Mouse (Mus musculus) MEL (cell line): ENCODE results near the gene Pom121.

Source experiments
- CTCF ChIP-seq, 3 experiments: IDR thresholded peaks in 2 of 3; conservative IDR thresholded peaks in 1 of 3; 2 replicates each; pipeline ENCODE4 v1.5.1; 2011 to 2012; ENCODE audit warnings: low read length in 3 of 3, low read depth in 2 of 3, mild to moderate bottlenecking in 2 of 3, improper control_type of control experiment in 1 of 3, inconsistent platforms in 1 of 3, mixed read lengths in 1 of 3, moderate library complexity in 1 of 3; ENCODE audit not compliant: control insufficient read depth in 1 of 3, insufficient read depth in 1 of 3, poor library complexity in 1 of 3, severe bottlenecking in 1 of 3
- EP300 ChIP-seq, 2 experiments: IDR thresholded peaks; 2 replicates each; pipeline ENCODE4 v1.6.1; 2011; ENCODE audit warnings: improper control_type of control experiment in 2 of 2, low read length in 2 of 2, low read depth in 1 of 2, mild to moderate bottlenecking in 1 of 2
- GATA1 ChIP-seq: IDR thresholded peaks from 2 replicates; pipeline ENCODE4 v1.6.1; 2011; ENCODE audit warnings: low read depth, low read length, improper control_type of control experiment
- MAX ChIP-seq: IDR thresholded peaks from 2 replicates; pipeline ENCODE4 v1.6.1; 2011; ENCODE audit warnings: low read length, improper control_type of control experiment
- POLR2A ChIP-seq, 2 experiments: IDR thresholded peaks; 2 replicates each; pipeline ENCODE4 v1.6.1; 2011 to 2012; ENCODE audit warnings: low read length in 2 of 2, mild to moderate bottlenecking in 2 of 2, control low read depth in 1 of 2, improper control_type of control experiment in 1 of 2, low read depth in 1 of 2, moderate library complexity in 1 of 2; ENCODE audit not compliant: control insufficient read depth in 1 of 2, insufficient read depth in 1 of 2, poor library complexity in 1 of 2
- TAL1 ChIP-seq: IDR thresholded peaks from 2 replicates; pipeline ENCODE4 v1.6.1; 2012; ENCODE audit warnings: mild to moderate bottlenecking, inconsistent platforms, low read length, moderate library complexity, mixed read lengths
- TBP ChIP-seq: IDR thresholded peaks from 2 replicates; pipeline ENCODE4 v1.8.0; 2011; ENCODE audit warnings: low read depth, low read length, improper control_type of control experiment
- USF2 ChIP-seq, 2 experiments: IDR thresholded peaks; 2 replicates each; pipeline ENCODE4 v1.6.1; 2011 to 2012; ENCODE audit warnings: improper control_type of control experiment in 2 of 2, low read length in 2 of 2, borderline replicate concordance in 1 of 2, inconsistent platforms in 1 of 2, low read depth in 1 of 2, mild to moderate bottlenecking in 1 of 2; ENCODE audit not compliant: insufficient read depth in 1 of 2
- ZC3H11A ChIP-seq: IDR thresholded peaks from 2 replicates; pipeline ENCODE4 v1.6.1; 2012; ENCODE audit warnings: low read depth, mild to moderate bottlenecking, inconsistent platforms, low read length, improper control_type of control experiment
- ZKSCAN1 ChIP-seq: IDR thresholded peaks from 2 replicates; pipeline ENCODE4 v1.6.1; 2012; ENCODE audit warnings: low read depth, mild to moderate bottlenecking, inconsistent platforms, low read length, improper control_type of control experiment, moderate library complexity
- ZMIZ1 ChIP-seq: IDR thresholded peaks from 2 replicates; pipeline ENCODE4 v1.6.1; 2012; ENCODE audit warnings: low read depth, mild to moderate bottlenecking, inconsistent platforms, low read length, improper control_type of control experiment, moderate library complexity

DNA sequence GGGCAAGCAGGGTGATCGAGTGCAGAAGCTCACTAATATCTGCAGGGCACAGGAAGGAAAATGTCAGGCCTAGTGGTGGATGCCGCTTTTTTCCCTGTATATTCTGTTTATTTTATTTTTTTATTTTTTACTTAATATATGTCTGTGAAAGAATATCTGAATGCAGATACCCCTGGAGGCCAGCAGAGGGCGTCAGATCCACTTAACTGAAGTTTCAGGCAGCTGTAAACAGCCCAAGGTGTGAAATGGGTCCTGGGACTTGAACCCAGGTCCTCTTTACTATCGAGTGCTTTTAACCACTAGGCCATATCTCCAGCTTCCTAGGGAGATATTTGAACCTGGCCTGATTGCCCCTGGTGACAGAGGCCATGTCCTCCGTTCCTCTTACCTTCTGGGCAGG lies 34.4 kb upstream of the Pom121 start:
- TF ChIP-seq CTCF (IDR thresholded peaks at IDR 0.05 in 2 of 3, conservative IDR thresholded peaks at IDR 0.05 in 1 of 3; ENCODE audit: control insufficient read depth in 1 of 3, insufficient read depth in 1 of 3, low read depth in 2 of 3, low read length in 3 of 3, poor library complexity in 1 of 3, severe bottlenecking in 1 of 3) (peak; percentile 47 to 59 (median 58)), POLR2A (IDR thresholded peaks at IDR 0.05; ENCODE audit: control insufficient read depth in 1 of 2, insufficient read depth in 1 of 2, low read depth in 1 of 2, low read length in 2 of 2, poor library complexity in 1 of 2) (no peak), TAL1 (no peak), EP300 (IDR thresholded peaks at IDR 0.05; ENCODE audit: low read depth in 1 of 2, low read length in 2 of 2) (no peak), GATA1 (no peak), TBP (no peak), MAX (no peak), ZC3H11A (no peak), USF2 (IDR thresholded peaks at IDR 0.05; ENCODE audit: borderline replicate concordance in 1 of 2, insufficient read depth in 1 of 2, low read depth in 1 of 2, low read length in 2 of 2) (no peak), ZKSCAN1 (no peak), ZMIZ1 (no peak)
